Mouse (Mus musculus): ENCODE data around the gene Hoxa3. TPM values are rescaled to one million over a fixed set of nuclear protein-coding genes. Genes with fewer than 3 reads are reported as not detected.

Gene Hoxa3
- polyA plus RNA-seq, 1 experiment from 2014 or later: 8.2 TPM

DNA sequence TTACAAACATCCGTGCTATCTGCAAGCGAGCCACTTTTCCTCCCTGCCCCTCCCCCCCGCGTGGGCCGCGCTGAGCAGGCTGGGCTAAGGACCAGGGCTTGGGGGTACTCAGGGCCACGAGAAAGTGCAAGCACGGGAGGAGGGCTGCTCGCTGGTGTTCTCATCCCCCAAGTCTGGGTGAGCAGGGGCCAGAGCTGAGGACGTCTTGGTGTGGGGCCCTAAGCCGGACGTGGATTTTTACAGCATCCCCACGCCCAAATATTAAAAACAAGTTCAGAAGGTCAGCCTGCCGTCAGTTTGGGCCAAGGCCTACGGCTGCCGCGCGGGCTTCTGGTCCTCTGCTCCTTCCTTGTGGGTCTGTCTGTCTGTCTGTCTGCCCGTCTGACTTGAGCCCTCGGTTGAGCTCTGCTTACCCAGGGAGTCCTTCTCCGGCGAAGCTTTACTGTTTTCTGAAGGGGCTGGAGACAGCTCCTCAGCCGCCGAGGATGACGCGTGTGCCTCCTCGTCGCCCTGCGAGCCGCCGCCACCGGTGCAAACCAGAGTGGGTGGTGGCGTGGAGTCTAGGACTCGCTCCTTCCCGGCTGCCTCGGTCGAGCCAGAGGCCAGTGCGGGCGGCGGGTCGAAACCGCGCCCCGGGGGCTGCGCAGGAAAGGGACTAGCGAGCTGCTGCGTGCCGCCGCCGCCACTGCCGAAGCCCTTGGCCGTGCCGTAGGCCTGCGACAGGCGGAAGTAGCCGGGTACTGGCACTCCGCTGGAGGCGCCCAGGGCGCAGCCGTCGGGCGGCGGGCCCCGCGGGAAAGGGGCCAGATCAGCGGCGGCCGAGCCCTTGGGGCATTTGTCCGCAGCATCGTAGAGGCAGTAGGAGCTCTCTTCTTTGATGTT, 20.7 kb upstream of the Hoxa3 start:
- H3K4me2 ChIP-seq (replicated peaks; ENCODE audit: low read depth, low read length): peak overlapping the region; percentile 84
- no peaks in the 10 kb centered on the region for H3K27me3 ChIP-seq (ENCODE audit: insufficient read depth, low read length)
- peaks cover 22% of the 10 kb centered on the region for H3K4me1 ChIP-seq (ENCODE audit: insufficient read depth, low read length)
- peaks cover 7% of the 10 kb centered on the region; the same call in 1 of the 2 replicates for H3K36me3 ChIP-seq (ENCODE audit: insufficient read depth, low read length)
- H3K9me3 ChIP-seq (ENCODE audit: low read length): no peaks in the 10 kb centered on the region
- peak overlapping the region; percentile 86 for H3K27ac ChIP-seq (ENCODE audit: low read length)
- under 1% methylated on average over 70 of the region's 70 CpGs for WGBS
- peak; percentile 60 for ATAC-seq (ENCODE audit: low FRiP score, low TSS enrichment)
- H3K9ac ChIP-seq (replicated peaks; ENCODE audit: low read length): peak overlapping the region; percentile 99
- peak overlapping the region; percentile 83 for H3K4me3 ChIP-seq (ENCODE audit: low read length)

DNA sequence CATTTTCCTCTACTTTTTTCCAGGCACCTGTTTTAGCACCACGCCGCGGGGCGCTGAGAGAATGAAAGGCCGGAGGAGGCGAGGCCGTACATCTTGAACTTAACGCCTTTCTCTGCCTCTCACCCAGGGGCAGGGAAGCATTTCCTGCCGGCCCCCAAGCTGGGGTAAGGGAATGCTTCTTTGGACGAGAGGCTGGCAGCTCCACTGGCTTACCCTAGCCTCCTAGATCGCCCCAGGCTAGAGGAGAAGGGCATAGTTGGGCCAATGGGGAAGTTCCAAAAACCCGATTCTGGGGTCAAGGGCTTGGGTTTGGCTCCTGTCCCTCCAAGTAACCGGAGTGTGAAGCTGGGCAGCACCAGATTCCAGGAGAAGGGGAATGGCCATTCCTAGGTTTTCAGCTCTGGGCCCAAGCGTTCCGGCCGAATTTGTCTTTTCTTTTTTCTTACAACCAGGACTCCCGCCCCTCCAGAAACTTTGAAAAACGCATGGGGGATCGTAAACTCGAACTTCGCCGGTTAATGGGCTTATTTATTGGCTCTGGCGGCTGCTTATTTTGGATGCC, 19.9 kb upstream of the Hoxa3 start:
- WGBS: 1% methylated on average over 23 of the region's 23 CpGs
- Histone ChIP-seq H3K27me3 (ENCODE audit: insufficient read depth, low read length) (no peaks in the 10 kb centered on the region), H3K36me3 (ENCODE audit: insufficient read depth, low read length) (peaks cover 7% of the 10 kb centered on the region; the same call in 1 of the 2 replicates), H3K4me2 (replicated peaks; ENCODE audit: low read depth, low read length) (peak overlapping the region; percentile 84), H3K27ac (ENCODE audit: low read length) (peak overlapping the region; percentile 86), H3K9me3 (ENCODE audit: low read length) (no peaks in the 10 kb centered on the region), H3K9ac (replicated peaks; ENCODE audit: low read length) (peak overlapping the region; percentile 99), H3K4me1 (ENCODE audit: insufficient read depth, low read length) (peaks cover 25% of the 10 kb centered on the region), H3K4me3 (ENCODE audit: low read length) (peak overlapping the region; percentile 83)
- ATAC-seq (ENCODE audit: low FRiP score, low TSS enrichment): no peak

DNA sequence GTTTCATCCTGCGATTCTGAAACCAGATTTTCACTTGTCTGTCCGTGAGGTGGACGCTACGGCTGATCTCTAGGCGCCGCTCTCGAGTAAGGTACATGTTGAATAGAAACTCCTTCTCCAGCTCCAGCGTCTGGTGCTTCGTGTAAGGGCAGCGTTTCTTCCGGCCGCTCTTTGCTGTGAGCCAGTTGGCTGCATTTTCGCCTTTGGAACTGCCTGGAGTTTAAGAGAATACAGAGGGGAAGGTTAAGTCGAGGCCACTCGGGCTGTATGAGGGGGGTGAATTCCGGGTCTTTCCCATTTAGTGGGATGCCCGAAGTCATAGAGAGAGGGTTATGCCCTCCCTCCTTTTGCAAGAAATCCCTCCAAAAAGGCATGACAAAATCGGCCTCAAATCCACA, 19.4 kb upstream of the Hoxa3 start:
- Histone ChIP-seq H3K4me2 (replicated peaks; ENCODE audit: low read depth, low read length) (peak overlapping the region; percentile 84), H3K27me3 (ENCODE audit: insufficient read depth, low read length) (no peaks in the 10 kb centered on the region), H3K4me3 (ENCODE audit: low read length) (peak overlapping the region; percentile 83), H3K27ac (ENCODE audit: low read length) (peak overlapping the region; percentile 86), H3K4me1 (ENCODE audit: insufficient read depth, low read length) (peaks cover 30% of the 10 kb centered on the region), H3K9ac (replicated peaks; ENCODE audit: low read length) (peak overlapping the region; percentile 99), H3K36me3 (ENCODE audit: insufficient read depth, low read length) (peaks cover 7% of the 10 kb centered on the region; the same call in 1 of the 2 replicates), H3K9me3 (ENCODE audit: low read length) (no peaks in the 10 kb centered on the region)
- under 1% methylated on average over 18 of the region's 18 CpGs for WGBS
- no peak for ATAC-seq (ENCODE audit: low FRiP score, low TSS enrichment)

DNA sequence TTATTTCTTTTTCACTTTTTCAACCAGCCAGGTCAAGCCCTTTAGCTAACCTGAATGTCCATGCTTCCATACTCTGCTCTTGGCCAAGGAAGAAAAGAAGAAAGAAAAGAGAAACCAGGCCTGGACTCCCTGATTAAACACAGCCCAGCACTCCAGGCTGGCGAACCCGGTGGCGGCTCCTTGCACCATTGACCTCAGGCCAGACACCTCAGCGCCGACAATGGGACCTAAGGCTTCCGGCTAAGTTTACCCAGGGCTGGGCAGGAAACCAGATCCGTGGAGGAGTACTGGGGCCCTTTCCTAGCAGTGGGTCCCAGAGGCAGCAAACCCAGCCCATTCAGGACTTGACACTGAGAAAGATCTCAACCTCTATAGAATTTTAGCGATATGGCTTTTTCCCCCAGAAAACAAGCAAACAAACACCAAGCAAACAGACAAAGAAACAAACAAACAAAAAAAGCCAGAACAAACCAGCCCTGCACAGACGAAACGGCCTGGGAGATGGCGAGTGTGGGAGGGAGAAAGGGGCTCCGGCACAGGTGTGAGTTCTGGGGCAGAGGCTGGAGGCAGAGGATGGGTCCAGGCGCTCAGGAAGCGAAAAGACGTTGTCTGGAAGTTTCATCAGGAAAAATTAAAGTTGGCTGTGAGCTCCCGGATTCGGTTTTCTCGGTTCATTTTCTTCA, 18.9 kb upstream of the Hoxa3 start:
- no peaks in the 10 kb centered on the region for H3K27me3 ChIP-seq (ENCODE audit: insufficient read depth, low read length)

DNA sequence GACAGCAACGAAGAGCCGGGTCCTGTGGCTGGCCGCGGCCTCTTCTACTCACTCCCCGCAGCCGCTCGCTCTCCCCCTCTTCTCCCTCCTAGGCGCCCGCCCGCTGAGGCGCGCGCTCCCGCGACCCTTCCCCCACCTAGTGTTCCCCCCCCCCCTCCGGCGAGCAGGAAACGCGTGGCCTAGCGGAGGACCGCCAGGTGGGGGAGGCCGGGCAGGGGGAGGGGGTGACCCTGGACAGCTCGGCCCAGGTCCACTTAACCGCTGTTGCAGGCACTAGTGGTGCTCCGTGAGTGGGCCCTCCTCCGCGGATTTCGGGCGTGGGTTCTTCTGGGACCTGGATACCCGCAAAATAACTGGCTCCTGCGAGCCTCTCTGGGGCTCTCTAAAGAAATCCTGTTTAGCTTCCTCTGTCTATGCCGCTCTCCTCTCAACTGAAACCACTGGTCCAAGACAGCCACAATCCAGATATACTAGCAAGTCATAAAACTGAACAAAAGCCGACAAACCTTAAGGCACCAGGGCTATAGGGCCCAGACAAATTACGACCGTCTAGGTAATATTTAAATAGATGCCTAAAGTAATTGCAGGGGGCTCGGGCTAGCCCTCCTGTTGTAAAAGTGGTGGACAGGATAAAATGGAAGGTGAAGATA, 17.5 kb upstream of the Hoxa3 start, which contains the start of gene Hoxa9:
Hoxa9 (minus strand) TSS at position 574 of the 650 bp plus-strand sequence.
- H3K4me1 ChIP-seq (ENCODE audit: insufficient read depth, low read length): peaks cover 19% of the 10 kb centered on the region
- 1% methylated on average over 16 of the region's 36 CpGs for WGBS
- peak within 1 kb of the TSS; percentile 83 for H3K4me3 ChIP-seq (ENCODE audit: low read length)
- no peaks in the 10 kb centered on the region for H3K9me3 ChIP-seq (ENCODE audit: low read length)
- peak; percentile 52 for ATAC-seq (ENCODE audit: low FRiP score, low TSS enrichment)
- H3K27me3 ChIP-seq (ENCODE audit: insufficient read depth, low read length): no peaks in the 10 kb centered on the region
- peak within 1 kb of the TSS; percentile 84 for H3K4me2 ChIP-seq (replicated peaks; ENCODE audit: low read depth, low read length)
- peak within 1 kb of the TSS; percentile 99 for H3K9ac ChIP-seq (replicated peaks; ENCODE audit: low read length)
- peak within 1 kb of the TSS; percentile 97 for H3K27ac ChIP-seq (ENCODE audit: low read length)
- H3K36me3 ChIP-seq (ENCODE audit: insufficient read depth, low read length): peaks cover 7% of the 10 kb centered on the region; the same call in 1 of the 2 replicates

More for the DNA sequence above, 18.9 kb upstream of the Hoxa3 start:
- peak overlapping the region; percentile 86 for H3K27ac ChIP-seq (ENCODE audit: low read length)
- H3K36me3 ChIP-seq (ENCODE audit: insufficient read depth, low read length): peaks cover 7% of the 10 kb centered on the region; the same call in 1 of the 2 replicates
- H3K9ac ChIP-seq (replicated peaks; ENCODE audit: low read length): peak overlapping the region; percentile 99
- no peak for ATAC-seq (ENCODE audit: low FRiP score, low TSS enrichment)
- under 1% methylated on average over 18 of the region's 18 CpGs for WGBS
- no peaks in the 10 kb centered on the region for H3K9me3 ChIP-seq (ENCODE audit: low read length)
- peak overlapping the region; percentile 83 for H3K4me3 ChIP-seq (ENCODE audit: low read length)
- H3K4me1 ChIP-seq (ENCODE audit: insufficient read depth, low read length): peaks cover 33% of the 10 kb centered on the region
- H3K4me2 ChIP-seq (replicated peaks; ENCODE audit: low read depth, low read length): peak overlapping the region; percentile 84

DNA sequence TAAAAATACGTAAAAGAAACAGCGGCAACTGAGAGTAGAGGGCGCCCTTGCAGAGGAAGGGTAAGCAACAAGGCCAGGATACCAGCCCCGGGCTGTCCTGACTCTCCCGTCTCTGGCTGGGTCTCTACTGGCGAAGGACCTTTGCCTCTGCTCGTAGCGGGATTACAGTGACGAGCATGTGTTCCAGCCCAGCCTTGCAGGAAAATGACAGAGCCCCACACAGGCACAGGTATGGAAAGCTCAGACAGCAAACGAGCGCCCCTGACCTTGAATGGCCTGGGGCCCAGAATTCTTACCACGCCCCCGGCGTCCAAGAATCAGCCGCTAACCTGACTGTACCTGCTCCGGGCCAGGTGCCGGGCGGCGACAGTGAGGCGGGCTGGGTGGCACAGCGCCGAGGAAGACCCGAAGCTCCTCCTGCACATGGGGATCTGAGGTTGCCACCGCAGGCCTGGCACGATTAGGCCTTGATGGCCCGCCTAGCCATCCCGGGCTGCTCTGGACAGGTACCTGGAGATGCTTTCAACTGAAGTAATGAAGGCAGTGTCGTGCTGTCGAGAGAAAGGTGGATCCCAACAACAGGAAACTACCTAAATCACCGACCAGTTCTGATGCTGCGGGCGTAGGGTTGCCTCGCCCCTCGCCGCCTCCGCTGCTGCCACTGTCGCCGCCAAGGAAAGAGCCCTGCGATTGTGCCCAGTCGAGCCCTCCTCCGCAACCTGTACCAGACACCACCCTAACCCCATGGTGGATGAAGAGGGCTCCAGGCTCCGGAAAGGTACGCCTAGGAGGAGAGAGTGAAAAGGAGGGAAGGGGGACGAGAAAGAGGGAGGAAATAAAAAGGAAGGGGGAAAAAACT, 16.7 kb upstream of the Hoxa3 start:
- Histone ChIP-seq H3K4me2 (replicated peaks; ENCODE audit: low read depth, low read length) (peak overlapping the region; percentile 83), H3K4me3 (ENCODE audit: low read length) (peak overlapping the region; percentile 69), H3K4me1 (ENCODE audit: insufficient read depth, low read length) (peaks cover 11% of the 10 kb centered on the region), H3K27me3 (ENCODE audit: insufficient read depth, low read length) (no peaks in the 10 kb centered on the region), H3K9ac (replicated peaks; ENCODE audit: low read length) (peak overlapping the region; percentile 91), H3K36me3 (ENCODE audit: insufficient read depth, low read length) (peaks cover 7% of the 10 kb centered on the region; the same call in 1 of the 2 replicates), H3K27ac (ENCODE audit: low read length) (peak overlapping the region; percentile 97), H3K9me3 (ENCODE audit: low read length) (no peaks in the 10 kb centered on the region)
- no peak for ATAC-seq (ENCODE audit: low FRiP score, low TSS enrichment)
- under 1% methylated on average over 43 of the region's 44 CpGs for WGBS

DNA sequence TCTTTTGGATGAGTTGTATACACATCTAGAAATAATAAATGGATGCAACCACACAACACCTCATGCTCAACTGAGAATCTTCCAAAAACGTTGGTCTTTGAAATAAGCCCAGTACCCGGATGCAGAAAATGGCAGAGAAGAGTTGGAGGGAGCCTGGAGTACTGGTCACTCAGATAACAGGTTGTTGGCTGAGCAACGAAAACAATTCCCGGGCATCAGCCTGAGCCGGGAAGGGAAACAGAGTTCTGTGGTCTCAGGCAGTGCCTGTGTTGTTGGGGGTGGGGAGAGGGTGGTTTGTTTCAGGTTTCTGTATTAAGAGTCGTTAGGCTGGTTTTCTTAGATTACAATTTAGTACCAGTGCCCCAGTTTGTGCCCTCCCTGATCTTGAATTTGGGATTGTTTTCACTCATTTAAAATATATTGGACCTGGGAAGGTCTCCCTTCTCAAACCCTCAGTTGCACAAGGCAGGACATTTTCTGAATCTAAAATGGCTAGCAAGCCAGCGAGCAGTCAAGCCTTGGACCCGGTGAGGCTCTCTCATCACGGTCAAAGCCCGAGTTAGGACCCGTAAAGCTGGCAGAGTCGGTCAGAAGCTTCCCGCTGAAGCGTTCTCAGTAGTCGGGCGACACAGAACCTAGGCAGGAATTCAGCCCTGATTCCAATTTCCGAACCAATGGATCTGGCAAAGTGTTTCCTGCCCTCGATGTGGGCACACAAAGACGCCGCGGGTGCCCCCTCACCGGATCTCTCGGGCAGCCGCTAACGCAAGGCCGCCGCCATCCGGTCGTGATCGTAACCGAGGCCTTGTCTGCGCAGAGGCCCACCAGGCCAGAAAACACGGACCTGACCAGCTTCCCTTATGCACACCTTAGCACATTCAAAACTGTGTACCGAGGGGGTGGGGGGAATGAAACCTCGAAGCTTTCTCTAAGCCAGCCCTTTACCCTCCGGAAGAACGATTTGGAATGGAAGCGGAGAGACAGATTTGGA, 15.6 kb upstream of the Hoxa3 start:
- peak overlapping the region; percentile 97 for H3K27ac ChIP-seq (ENCODE audit: low read length)
- under 1% methylated on average over 38 of the region's 38 CpGs for WGBS
- no peaks in the 10 kb centered on the region for H3K9me3 ChIP-seq (ENCODE audit: low read length)
- no peak for ATAC-seq (ENCODE audit: low FRiP score, low TSS enrichment)
- H3K27me3 ChIP-seq (ENCODE audit: insufficient read depth, low read length): no peaks in the 10 kb centered on the region
- peaks cover 10% of the 10 kb centered on the region for H3K4me1 ChIP-seq (ENCODE audit: insufficient read depth, low read length)
- H3K4me2 ChIP-seq (replicated peaks; ENCODE audit: low read depth, low read length): peak overlapping the region; percentile 83
- H3K9ac ChIP-seq (replicated peaks; ENCODE audit: low read length): peak overlapping the region; percentile 91
- peaks cover 12% of the 10 kb centered on the region; the same call in 1 of the 2 replicates for H3K36me3 ChIP-seq (ENCODE audit: insufficient read depth, low read length)
- peak overlapping the region; percentile 69 for H3K4me3 ChIP-seq (ENCODE audit: low read length)
